Mouse (Mus musculus): ENCODE results near the gene Cfap73. TPM values are rescaled to one million over a fixed set of nuclear protein-coding genes. Genes with fewer than 3 reads are reported as not detected.

Gene Cfap73
- polyA plus RNA-seq, 1 experiment = 0.31 TPM

DNA sequence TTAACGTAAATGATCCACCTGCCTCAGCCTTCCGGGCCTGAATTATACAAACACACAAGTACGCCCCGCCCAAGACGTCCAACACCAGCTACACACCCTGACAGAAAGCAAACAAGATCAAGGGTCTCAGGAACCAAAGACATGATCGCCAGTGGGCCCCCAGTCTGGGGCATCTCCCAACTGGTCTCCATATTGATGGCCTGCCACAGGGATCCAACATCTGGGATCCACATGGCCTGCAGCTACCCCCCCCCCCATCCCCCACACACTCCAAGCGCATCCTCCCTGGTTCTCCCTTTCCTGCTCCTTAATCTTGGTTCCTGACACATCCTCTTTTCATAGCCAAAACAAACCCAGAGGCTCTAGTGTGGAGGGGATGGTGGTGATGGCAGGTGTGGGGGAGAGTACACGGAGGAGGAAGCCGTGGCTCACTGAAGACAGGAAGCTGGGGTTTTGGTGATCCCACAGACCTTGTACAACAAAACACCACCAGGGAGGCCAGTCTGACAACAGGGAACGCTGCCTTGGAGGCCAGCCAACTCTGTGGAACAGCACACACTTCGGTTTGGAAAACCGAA lies 55.4 kb downstream of the Cfap73 start:
- no peak overlapping the region for H3K4me3 ChIP-seq (replicated peaks; ENCODE audit: insufficient read depth, low read depth, low read length)
- peaks cover 54% of the 10 kb centered on the region for H3K4me1 ChIP-seq (ENCODE audit: control insufficient read depth, insufficient read depth, low read length)
- peak; percentile 55 to 56 for DNase-seq
- WGBS = 51% methylated on average over 12 of the region's 12 CpGs
- no peak overlapping the region for H3K27ac ChIP-seq (ENCODE audit: insufficient read depth, low read length)
- no peak for TF ChIP-seq CTCF (IDR thresholded peaks at IDR 0.05; ENCODE audit: borderline replicate concordance, insufficient read depth, low read depth, low read length)
- no peak for TF ChIP-seq POLR2A (IDR thresholded peaks at IDR 0.05; ENCODE audit: borderline replicate concordance, insufficient read depth, low read length)
- H3K27me3 ChIP-seq (ENCODE audit: control insufficient read depth, insufficient read depth, low read length) = no peaks in the 10 kb centered on the region

Other genes with a start within 250 kb of the Cfap73 start
- gene Lhx5, start 202.5 kb downstream of the Cfap73 start, polyA plus RNA-seq (2012; rRNA removed) = 7.7 and 9.7 TPM in 2 replicates
- gene Sdsl, start 161.4 kb downstream of the Cfap73 start, polyA plus RNA-seq (2012; rRNA removed) = 13.6 and 16.7 TPM in 2 replicates
- 0.36 and 0.52 TPM in 2 replicates for gene Sds, start 157.7 kb downstream of the Cfap73 start, polyA plus RNA-seq (2012; rRNA removed)
- 49.0 and 53.5 TPM in 2 replicates for gene Plbd2, start 130.6 kb downstream of the Cfap73 start, polyA plus RNA-seq (2012; rRNA removed)
- 8.2 TPM in 2 replicates for gene Slc8b1, start 123.1 kb downstream of the Cfap73 start, polyA plus RNA-seq (2012; rRNA removed)
- gene Tpcn1, start 45.6 kb downstream of the Cfap73 start, polyA plus RNA-seq (2012; rRNA removed) = 47.3 and 56.6 TPM in 2 replicates
- 1.8 and 2.0 TPM in 2 replicates for gene Iqcd, start 45.2 kb downstream of the Cfap73 start, polyA plus RNA-seq (2012; rRNA removed)
- gene Rita1, start 21.6 kb downstream of the Cfap73 start, polyA plus RNA-seq (2012; rRNA removed) = 43.7 and 47.3 TPM in 2 replicates
- 24.1 and 25.4 TPM in 2 replicates for gene Ddx54, start 21.5 kb downstream of the Cfap73 start, polyA plus RNA-seq (2012; rRNA removed)
- 24.7 and 30.5 TPM in 2 replicates for gene Rasal1, start 14.6 kb upstream of the Cfap73 start, polyA plus RNA-seq (2012; rRNA removed)
- gene Dtx1, start 77.7 kb upstream of the Cfap73 start, polyA plus RNA-seq (2012; rRNA removed) = 123 and 127 TPM in 2 replicates
- 0.41 and 0.80 TPM in 2 replicates for gene Oas2, start 115.6 kb upstream of the Cfap73 start, polyA plus RNA-seq (2012; rRNA removed)
- 0.08 TPM in 2 replicates for gene Oas3, start 143.4 kb upstream of the Cfap73 start, polyA plus RNA-seq (2012; rRNA removed)
- gene Oas1e, start 161.3 kb upstream of the Cfap73 start, polyA plus RNA-seq (2012; rRNA removed) = not detected in 2 replicates
- 1.2 and 2.0 TPM in 2 replicates for gene Oas1c, start 178.3 kb upstream of the Cfap73 start, polyA plus RNA-seq (2012; rRNA removed)
- not detected in 2 replicates for gene Oas1f, start 213.1 kb upstream of the Cfap73 start, polyA plus RNA-seq (2012; rRNA removed)
- not detected in 2 replicates for gene Oas1h, start 227.2 kb upstream of the Cfap73 start, polyA plus RNA-seq (2012; rRNA removed)

All from cerebellum, adult 2 months (tissue).